Mouse (Mus musculus) midbrain, embryonic 15.5 days (tissue): ENCODE measurements around the gene Plekhj1. TPM values are rescaled to one million over a fixed set of nuclear protein-coding genes. Genes with fewer than 3 reads are reported as not detected.
A peak's percentile ranks its signal among the peaks of the same experiment; 100 is the strongest.
"Not testable (repeated sequence)": the region's sequence is repeated elsewhere in the genome, so short reads cannot be mapped to it uniquely, and the experiment has no call there.

ENCODE experiments used
- ATAC-seq: fragments of 200-750 bp; cut with Nextera tagmentation; replicated peaks from 2 replicates; pipeline ENCODE4 v1.8.0; 2017; ENCODE audit warnings: moderate TSS enrichment
- H3K27ac ChIP-seq: fragments of 300-500 bp; sonication (generic); 2 replicates; pipeline ENCODE4 v1.5.1; 2015; ENCODE audit warnings: mild to moderate bottlenecking, inconsistent platforms
- H3K27me3 ChIP-seq: fragments of 300-500 bp; sonication (generic); replicated peaks from 2 replicates; pipeline ENCODE4 v1.6.1; 2015; ENCODE audit warnings: inconsistent platforms
- H3K36me3 ChIP-seq: fragments of 300-500 bp; sonication (generic); replicated peaks from 2 replicates; pipeline ENCODE4 v1.6.1; 2015; ENCODE audit warnings: inconsistent platforms
- H3K4me1 ChIP-seq: fragments of 300-500 bp; sonication (generic); 2 replicates; pipeline ENCODE4 v1.6.1; 2015; ENCODE audit warnings: inconsistent platforms
- H3K4me2 ChIP-seq: fragments of 300-500 bp; sonication (generic); 2 replicates; pipeline ENCODE4 v1.6.1; 2015; ENCODE audit warnings: inconsistent platforms, mild to moderate bottlenecking, moderate library complexity
- H3K4me3 ChIP-seq: fragments of 300-500 bp; sonication (generic); 2 replicates; pipeline ENCODE4 v1.5.1; 2015; ENCODE audit warnings: mild to moderate bottlenecking, inconsistent platforms
- H3K9ac ChIP-seq: fragments of 300-500 bp; sonication (generic); 2 replicates; pipeline ENCODE4 v1.6.1; 2015; ENCODE audit warnings: mild to moderate bottlenecking, inconsistent platforms
- H3K9me3 ChIP-seq: fragments of 300-500 bp; sonication (generic); 2 replicates; pipeline ENCODE4 v1.6.1; 2016; ENCODE audit warnings: inconsistent platforms
- WGBS: fragments of 180-500 bp; shearing (Covaris S2); methylation state at CpG from one replicate; pipeline ENCODE4 v1.1.7; 2015; ENCODE audit warnings: mixed read lengths; 5-methylcytosine and 5-hydroxymethylcytosine counted together
- polyA plus RNA-seq: library from polyadenylated mRNA; unstranded; fragments of >200 nt; fragmentation: Nextera tagmentation; extraction: Ambion mirVana; gene quantifications from 2 replicates; pipeline ENCODE4 v1.2.1, GENCODE M21; 2015

Plekhj1 gene
- polyA plus RNA-seq, 1 experiment from 2014 or later = 130 TPM

- H3K4me3 ChIP-seq = 0 out of 2 replicates have a peak overlapping the region, but pooled peaks have one; percentile 4
- ATAC-seq = 0 out of 2 replicates have a peak, but pooled peaks have one; percentile 22
- peaks cover 24% of the 10 kb centered on the region for H3K27me3 ChIP-seq
- peaks cover 6% of the 10 kb centered on the region; the same call in 1 of the 2 replicates for H3K4me1 ChIP-seq
- no peaks in the 10 kb centered on the region for H3K9me3 ChIP-seq
- H3K9ac ChIP-seq = 0 out of 2 replicates have a peak overlapping the region, but pooled peaks have one; percentile 12
- peaks cover 1% of the 10 kb centered on the region; the same call in 1 of the 2 replicates for H3K36me3 ChIP-seq
- 53% methylated on average over 30 of the region's 30 CpGs for WGBS
- no peak overlapping the region for H3K27ac ChIP-seq
- H3K4me2 ChIP-seq = peak overlapping the region; percentile 21
Observed at GRCm38 (mm10) chr10:80835617-80836016, 37.2 kb upstream of the Plekhj1 start.

DNA sequence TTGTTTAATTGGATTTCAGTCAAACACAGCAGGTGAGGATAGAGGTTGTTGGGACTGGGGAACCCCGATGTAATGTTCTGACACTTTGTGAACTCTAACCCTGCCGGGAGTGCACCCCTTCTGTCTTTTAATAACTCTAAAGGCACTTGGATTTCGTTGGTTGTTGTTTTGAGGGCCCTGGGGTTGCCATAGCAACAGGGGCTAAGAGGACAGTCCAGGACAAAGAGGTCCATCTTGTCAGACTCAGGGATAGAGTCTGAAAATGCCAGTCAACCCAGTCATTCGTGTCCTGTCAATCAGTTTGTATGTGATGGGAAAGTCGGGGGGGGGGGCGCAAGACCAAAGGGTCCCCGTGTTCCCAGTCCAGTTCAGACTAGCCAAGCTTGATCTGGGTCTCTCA, 34.4 kb upstream of the Plekhj1 start:
- H3K36me3 ChIP-seq = peaks cover 17% of the 10 kb centered on the region; the same call in 1 of the 2 replicates
- H3K4me1 ChIP-seq = peaks cover 26% of the 10 kb centered on the region
- no peak overlapping the region for H3K9ac ChIP-seq
- no peak for ATAC-seq
- no peak overlapping the region for H3K4me3 ChIP-seq
- H3K9me3 ChIP-seq = no peaks in the 10 kb centered on the region
- peaks cover 24% of the 10 kb centered on the region for H3K27me3 ChIP-seq
- WGBS = 31% methylated on average over 7 of the region's 7 CpGs
- H3K27ac ChIP-seq = no peak overlapping the region
- H3K4me2 ChIP-seq = no peak overlapping the region

GRCm38 (mm10) chr10:80831136-80831535, 32.7 kb upstream of the Plekhj1 start:
- H3K27ac ChIP-seq = no peak overlapping the region
- H3K4me3 ChIP-seq = no peak overlapping the region
- peaks cover 20% of the 10 kb centered on the region for H3K27me3 ChIP-seq
- WGBS = 3% methylated on average over 9 of the region's 9 CpGs
- no peak overlapping the region for H3K4me2 ChIP-seq
- no peak overlapping the region for H3K9ac ChIP-seq
- H3K36me3 ChIP-seq = peaks cover 17% of the 10 kb centered on the region; the same call in 1 of the 2 replicates
- no peaks in the 10 kb centered on the region for H3K9me3 ChIP-seq
- ATAC-seq = no peak
- H3K4me1 ChIP-seq = peaks cover 31% of the 10 kb centered on the region

DNA sequence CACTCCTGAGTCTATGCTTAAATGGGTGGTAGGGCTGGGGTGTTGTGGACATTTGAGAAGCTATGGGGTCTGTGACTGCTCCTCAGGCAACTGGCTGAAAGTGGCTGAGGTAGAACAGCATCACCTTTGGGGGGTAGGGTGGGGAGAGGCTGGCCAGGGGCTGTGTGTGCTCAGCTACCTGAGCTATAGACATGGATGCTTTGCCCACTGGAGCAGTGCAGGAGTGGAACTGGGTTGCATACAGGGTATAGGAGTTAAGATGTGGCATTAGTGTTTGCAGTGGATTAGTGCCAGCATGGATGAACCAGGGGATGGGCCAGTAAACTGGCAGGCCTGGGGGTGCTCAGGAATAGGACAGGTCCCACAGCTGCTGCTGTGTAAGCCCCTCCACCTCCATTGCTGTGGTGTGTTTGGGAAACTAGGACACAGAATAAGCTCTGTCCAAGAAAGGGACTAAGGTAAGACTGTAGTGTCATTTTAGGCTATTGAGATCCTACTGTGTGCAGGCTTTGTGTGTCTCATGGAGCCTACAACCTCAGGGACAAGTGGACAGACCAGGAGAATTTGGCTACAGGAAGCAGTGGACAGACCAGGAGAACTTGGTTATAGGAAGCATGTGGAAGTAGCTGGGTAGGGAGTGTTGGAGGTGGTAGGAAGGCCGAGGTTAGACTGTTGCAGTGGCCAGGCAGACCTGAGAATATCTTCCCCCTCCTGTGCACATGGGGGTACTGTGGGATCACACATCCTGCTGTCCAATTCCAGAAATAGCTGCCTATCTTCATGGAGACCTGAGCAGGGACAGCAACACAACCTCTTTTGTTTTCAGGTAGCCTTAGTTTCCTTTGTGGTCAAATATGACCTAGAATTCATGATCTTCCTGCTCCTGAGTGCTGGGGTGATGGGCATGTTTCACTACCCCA, 31.2 kb upstream of the Plekhj1 start:
- Histone ChIP-seq H3K4me1 (peaks cover 25% of the 10 kb centered on the region), H3K9ac (no peak overlapping the region), H3K4me2 (no peak overlapping the region), H3K27me3 (peaks cover 5% of the 10 kb centered on the region), H3K9me3 (no peaks in the 10 kb centered on the region), H3K27ac (no peak overlapping the region), H3K36me3 (peaks cover 17% of the 10 kb centered on the region; the same call in 1 of the 2 replicates), H3K4me3 (no peak overlapping the region)
- no peak for ATAC-seq
- 64% methylated on average over 1 of the region's 1 CpGs for WGBS

- not testable (repeated sequence) for H3K27me3 ChIP-seq, H3K9ac ChIP-seq, ATAC-seq, H3K9me3 ChIP-seq, H3K27ac ChIP-seq
- H3K4me1 ChIP-seq = peaks cover 25% of the 10 kb centered on the region
- peak overlapping the region; percentile 94; the same call in 1 of the 2 replicates for H3K4me3 ChIP-seq
- peak overlapping the region; percentile 71 for H3K4me2 ChIP-seq
- 91% methylated on average over 9 of the region's 9 CpGs for WGBS
- peaks cover 17% of the 10 kb centered on the region; the same call in 1 of the 2 replicates for H3K36me3 ChIP-seq
Observed at GRCm38 (mm10) chr10:80828587-80828986, 30.2 kb upstream of the Plekhj1 start.

- 83% methylated on average over 10 of the region's 10 CpGs for WGBS
Observed at GRCm38 (mm10) chr10:80827870-80828420, 29.5 kb upstream of the Plekhj1 start.

DNA sequence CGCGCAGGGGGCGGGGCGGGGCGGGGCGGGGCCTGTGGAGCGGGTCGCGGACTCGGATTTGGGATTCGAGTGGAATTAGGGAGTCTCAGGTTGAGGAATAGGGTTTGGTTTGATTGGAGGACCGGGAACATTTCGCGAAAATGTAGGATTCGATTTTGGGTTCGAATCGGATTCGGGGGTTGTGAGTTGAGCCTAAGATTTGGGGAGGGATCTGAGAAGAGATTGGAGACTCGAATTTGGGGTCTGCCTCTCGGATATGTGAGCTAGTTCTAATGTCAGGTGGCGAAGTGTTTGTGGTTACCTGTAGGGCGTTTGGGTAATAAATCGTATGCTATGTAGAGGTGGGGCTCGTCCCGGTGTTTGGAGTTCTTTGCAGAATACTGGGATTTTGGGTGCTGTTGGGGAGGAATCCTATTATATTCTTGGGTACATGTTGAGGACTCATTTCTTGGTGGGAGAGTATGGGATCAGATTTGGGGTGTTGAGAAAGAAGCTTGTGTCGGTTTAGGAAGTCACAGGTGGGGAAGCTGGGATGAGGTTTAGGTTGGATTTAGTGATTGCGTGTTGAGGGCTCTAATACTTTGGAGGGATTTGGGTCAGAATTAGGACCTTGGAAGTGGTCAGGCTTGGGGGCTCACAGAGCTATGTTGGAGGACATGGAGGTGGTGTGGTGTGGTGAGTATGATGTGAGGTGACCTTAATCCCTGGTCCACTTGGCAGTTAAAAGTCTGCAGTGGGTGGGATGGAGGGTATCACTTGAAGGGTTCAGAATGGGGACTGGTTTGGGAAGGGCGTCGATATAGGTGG, 28.8 kb upstream of the Plekhj1 start:
- H3K27me3 ChIP-seq = no peaks in the 10 kb centered on the region
- peaks cover 17% of the 10 kb centered on the region; the same call in 1 of the 2 replicates for H3K36me3 ChIP-seq
- no peaks in the 10 kb centered on the region for H3K9me3 ChIP-seq
- peaks cover 25% of the 10 kb centered on the region for H3K4me1 ChIP-seq
- peak overlapping the region; percentile 94 for H3K4me3 ChIP-seq
- H3K9ac ChIP-seq = peak overlapping the region; percentile 88
- H3K27ac ChIP-seq = peak overlapping the region; percentile 92
- WGBS = 7% methylated on average over 29 of the region's 29 CpGs
- H3K4me2 ChIP-seq = peak overlapping the region; percentile 71
- no peak for ATAC-seq

More at GRCm38 (mm10) chr10:80827870-80828420, 29.5 kb upstream of the Plekhj1 start:
- H3K4me2 ChIP-seq = peak overlapping the region; percentile 71
- peaks cover 25% of the 10 kb centered on the region for H3K4me1 ChIP-seq
- H3K36me3 ChIP-seq = peaks cover 17% of the 10 kb centered on the region; the same call in 1 of the 2 replicates
- peak overlapping the region; percentile 94 for H3K4me3 ChIP-seq
- H3K9ac ChIP-seq = peak overlapping the region; percentile 88
- no peaks in the 10 kb centered on the region for H3K27me3 ChIP-seq
- no peak overlapping the region for H3K27ac ChIP-seq
- no peak for ATAC-seq
- H3K9me3 ChIP-seq = no peaks in the 10 kb centered on the region

GRCm38 (mm10) chr10:80826151-80827062, 28.0 kb upstream of the Plekhj1 start, which contains the start of gene Oaz1:
Gene Oaz1 (plus strand): TSS chr10:80826656.
- ATAC-seq = peak; percentile 97
- Histone ChIP-seq H3K9ac (peak within 1 kb of the TSS; percentile 88), H3K4me3 (peak within 1 kb of the TSS; percentile 94), H3K27ac (peak within 1 kb of the TSS; percentile 92), H3K9me3 (no peaks in the 10 kb centered on the region), H3K4me2 (peak within 1 kb of the TSS; percentile 71), H3K4me1 (peaks cover 25% of the 10 kb centered on the region), H3K27me3 (no peaks in the 10 kb centered on the region), H3K36me3 (peaks cover 17% of the 10 kb centered on the region; the same call in 1 of the 2 replicates)
- under 1% methylated on average over 79 of the region's 82 CpGs for WGBS

DNA sequence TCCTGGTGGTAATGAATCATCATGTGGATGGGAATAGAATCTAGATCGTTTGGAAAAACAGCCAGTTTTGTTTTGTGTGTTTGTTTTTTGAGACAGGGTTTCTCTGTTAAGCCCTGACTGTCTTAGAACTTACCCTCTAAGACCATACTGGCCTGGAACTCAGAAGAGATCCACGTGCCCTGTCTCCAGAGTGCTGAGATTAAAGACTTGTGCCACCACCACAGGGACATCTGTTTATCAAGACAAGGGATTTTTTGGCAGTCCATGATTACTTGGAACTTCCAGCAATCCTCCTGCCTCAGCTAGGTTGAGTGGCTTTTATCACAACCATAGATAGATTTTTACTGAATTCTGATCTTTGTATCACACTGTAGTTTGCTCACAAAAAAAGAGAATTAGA, 26.4 kb upstream of the Plekhj1 start:
- Histone ChIP-seq H3K9me3 (no peaks in the 10 kb centered on the region), H3K4me3 (no peak overlapping the region), H3K27me3 (no peaks in the 10 kb centered on the region), H3K9ac (no peak overlapping the region), H3K27ac (no peak overlapping the region), H3K4me2 (no peak overlapping the region), H3K4me1 (peaks cover 21% of the 10 kb centered on the region), H3K36me3 (peaks cover 8% of the 10 kb centered on the region; the same call in 1 of the 2 replicates)
- no peak for ATAC-seq
- 76% methylated on average over 2 of the region's 2 CpGs for WGBS

GRCm38 (mm10) chr10:80823847-80824643, 25.6 kb upstream of the Plekhj1 start:
- 72% methylated on average over 8 of the region's 8 CpGs for WGBS
- no peaks in the 10 kb centered on the region for H3K27me3 ChIP-seq
- no peaks in the 10 kb centered on the region for H3K9me3 ChIP-seq
- ATAC-seq = no peak
- peaks cover 13% of the 10 kb centered on the region for H3K4me1 ChIP-seq
- H3K27ac ChIP-seq = no peak overlapping the region
- no peak overlapping the region for H3K4me3 ChIP-seq
- H3K4me2 ChIP-seq = no peak overlapping the region
- no peak overlapping the region for H3K9ac ChIP-seq
- H3K36me3 ChIP-seq = no peaks in the 10 kb centered on the region
